Mouse (Mus musculus): ENCODE results near the gene Amz2. TPM values are rescaled to one million over a fixed set of nuclear protein-coding genes. Genes with fewer than 3 reads are reported as not detected.

Gene Amz2
- 55.9 and 75.3 TPM in 2 replicates for polyA plus RNA-seq (2012; rRNA removed)

DNA sequence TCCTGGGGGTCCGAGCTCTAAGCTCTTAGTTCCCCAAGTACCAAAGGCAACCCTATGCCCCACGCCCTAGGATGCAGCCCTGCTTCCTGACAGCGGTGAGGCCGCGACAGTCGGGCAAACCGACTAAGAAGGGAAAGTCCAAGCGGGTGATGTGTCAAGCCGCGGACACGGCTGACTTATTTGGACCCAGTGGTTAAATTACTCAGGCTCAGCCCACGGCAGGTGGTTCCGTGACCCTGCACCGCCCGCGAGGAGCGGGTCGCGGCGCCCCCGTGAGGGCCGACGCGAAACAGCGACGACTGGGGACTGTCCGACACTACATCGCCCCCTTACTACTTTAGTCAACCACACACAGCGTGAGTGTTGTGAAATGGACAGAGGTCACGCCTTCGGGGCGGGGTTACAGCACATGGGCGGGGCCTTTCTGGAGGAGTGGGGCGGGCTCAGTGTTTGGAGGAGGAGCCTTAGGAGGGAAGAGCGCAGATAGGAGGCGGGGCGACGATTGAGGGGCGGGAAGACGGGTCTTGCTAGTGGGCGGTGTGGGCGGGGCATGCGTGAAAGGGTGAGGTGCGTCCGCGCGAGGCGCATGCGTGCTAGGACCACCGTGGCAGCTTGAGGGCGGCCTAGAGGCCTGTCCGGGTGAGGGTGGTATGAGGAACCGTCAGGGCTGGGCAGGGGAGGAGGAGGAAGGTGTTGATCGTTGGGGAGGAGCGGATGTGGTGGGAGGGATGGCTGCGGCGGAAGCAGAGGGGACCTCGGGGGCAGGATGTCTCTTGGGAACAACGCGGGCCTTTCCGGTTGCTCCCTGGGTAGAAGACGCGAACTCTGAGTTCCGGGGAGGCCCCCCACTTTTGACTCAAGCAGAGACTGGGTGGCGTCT lies at the start of gene Amz2:
TSS of gene Amz2 (plus strand) at position 555 of the 880 bp plus-strand sequence.
- Histone ChIP-seq H3K36me3 (ENCODE audit: control insufficient read depth, insufficient read depth, low read length) (peaks cover 10% of the 10 kb centered on the region; the same call in 1 of the 2 replicates), H3K27me3 (ENCODE audit: control insufficient read depth, insufficient read depth, low read length) (no peaks in the 10 kb centered on the region), H3K4me3 (ENCODE audit: control insufficient read depth, insufficient read depth, low read length) (peak within 1 kb of the TSS; percentile 54), H3K27ac (ENCODE audit: control insufficient read depth, insufficient read depth, low read length) (peak within 1 kb of the TSS; percentile 65), H3K4me1 (replicated peaks; ENCODE audit: control insufficient read depth, insufficient read depth, low read length) (peaks cover 11% of the 10 kb centered on the region)
- TF ChIP-seq CTCF (IDR thresholded peaks at IDR 0.05; ENCODE audit: borderline replicate concordance, control insufficient read depth, extremely low read depth, insufficient read depth, low read length, poor library complexity) (peak; percentile 91), POLR2A (IDR thresholded peaks at IDR 0.05; ENCODE audit: control insufficient read depth, extremely low read depth, insufficient read depth, low read length, poor library complexity) (peak; percentile 87)
- WGBS: under 1% methylated on average over 65 of the region's 65 CpGs
- DNase-seq: peak; percentile 99

DNA sequence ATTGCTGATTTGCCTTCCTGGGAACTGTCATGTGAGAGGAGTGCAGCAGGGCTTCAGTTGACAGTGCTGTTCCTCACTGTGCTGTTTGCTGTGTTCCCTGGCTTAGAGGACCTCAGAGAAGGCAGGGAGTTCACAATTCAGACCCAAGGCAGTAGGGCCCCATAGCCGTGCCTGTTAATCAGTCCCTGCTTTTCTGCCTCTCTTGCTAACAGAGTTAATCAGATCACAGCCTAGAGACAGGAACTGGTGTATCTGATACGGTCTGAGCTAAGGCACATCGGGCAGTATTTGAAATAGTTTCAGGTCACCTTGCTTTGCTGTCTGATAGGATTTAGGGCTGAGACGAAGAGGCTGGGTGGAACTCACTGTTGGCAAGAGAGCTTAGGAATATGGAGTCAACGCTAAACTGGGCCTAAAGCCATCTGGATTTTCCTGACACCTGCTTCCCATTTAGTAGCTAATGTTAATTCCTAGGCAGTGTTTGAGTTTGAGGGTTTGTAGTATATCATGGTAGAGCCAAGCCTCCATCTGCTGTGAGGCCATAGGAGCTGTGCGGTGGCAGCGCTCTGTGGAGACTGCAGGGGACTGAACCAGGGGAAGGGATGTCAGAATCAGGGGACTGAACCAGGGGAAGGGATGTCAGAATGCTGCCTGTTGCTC lies 49.1 kb upstream of the Amz2 start:
- H3K4me1 ChIP-seq (replicated peaks; ENCODE audit: control insufficient read depth, insufficient read depth, low read length): peaks cover 32% of the 10 kb centered on the region
- 84% methylated on average over 7 of the region's 7 CpGs for WGBS
- no peak for DNase-seq
- no peaks in the 10 kb centered on the region for H3K27me3 ChIP-seq (ENCODE audit: control insufficient read depth, insufficient read depth, low read length)
- H3K27ac ChIP-seq (ENCODE audit: control insufficient read depth, insufficient read depth, low read length): no peak overlapping the region
- no peak for TF ChIP-seq CTCF (IDR thresholded peaks at IDR 0.05; ENCODE audit: borderline replicate concordance, control insufficient read depth, extremely low read depth, insufficient read depth, low read length, poor library complexity)
- TF ChIP-seq POLR2A (IDR thresholded peaks at IDR 0.05; ENCODE audit: control insufficient read depth, extremely low read depth, insufficient read depth, low read length, poor library complexity): no peak
- no peaks in the 10 kb centered on the region for H3K36me3 ChIP-seq (ENCODE audit: control insufficient read depth, insufficient read depth, low read length)
- no peak overlapping the region for H3K4me3 ChIP-seq (ENCODE audit: control insufficient read depth, insufficient read depth, low read length)

DNA sequence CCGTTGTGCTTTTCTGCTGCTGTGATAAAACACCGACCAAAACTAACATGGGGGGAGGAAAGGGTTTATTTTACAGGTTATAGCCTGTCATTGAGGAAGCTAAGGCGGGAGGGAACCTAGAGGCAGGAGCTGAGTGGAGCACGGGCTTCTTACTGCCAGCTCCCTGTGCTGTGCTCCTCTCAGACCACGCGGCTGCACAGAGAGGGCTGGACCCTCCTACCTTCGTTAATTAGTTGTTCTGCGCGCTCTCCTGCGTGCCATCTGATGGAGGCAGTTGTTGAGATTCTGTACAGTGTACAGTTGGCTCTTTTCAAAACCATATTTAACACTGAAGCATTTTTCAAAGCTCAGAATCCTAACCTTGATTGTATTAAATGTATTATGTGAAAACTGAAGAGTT lies 48.3 kb upstream of the Amz2 start:
- 46% methylated on average over 10 of the region's 10 CpGs for WGBS
- Histone ChIP-seq H3K4me3 (ENCODE audit: control insufficient read depth, insufficient read depth, low read length) (no peak overlapping the region), H3K27ac (ENCODE audit: control insufficient read depth, insufficient read depth, low read length) (no peak overlapping the region), H3K4me1 (replicated peaks; ENCODE audit: control insufficient read depth, insufficient read depth, low read length) (peaks cover 28% of the 10 kb centered on the region), H3K27me3 (ENCODE audit: control insufficient read depth, insufficient read depth, low read length) (no peaks in the 10 kb centered on the region), H3K36me3 (ENCODE audit: control insufficient read depth, insufficient read depth, low read length) (no peaks in the 10 kb centered on the region)
- TF ChIP-seq POLR2A (IDR thresholded peaks at IDR 0.05; ENCODE audit: control insufficient read depth, extremely low read depth, insufficient read depth, low read length, poor library complexity) (no peak), CTCF (IDR thresholded peaks at IDR 0.05; ENCODE audit: borderline replicate concordance, control insufficient read depth, extremely low read depth, insufficient read depth, low read length, poor library complexity) (no peak)
- DNase-seq: no peak

DNA sequence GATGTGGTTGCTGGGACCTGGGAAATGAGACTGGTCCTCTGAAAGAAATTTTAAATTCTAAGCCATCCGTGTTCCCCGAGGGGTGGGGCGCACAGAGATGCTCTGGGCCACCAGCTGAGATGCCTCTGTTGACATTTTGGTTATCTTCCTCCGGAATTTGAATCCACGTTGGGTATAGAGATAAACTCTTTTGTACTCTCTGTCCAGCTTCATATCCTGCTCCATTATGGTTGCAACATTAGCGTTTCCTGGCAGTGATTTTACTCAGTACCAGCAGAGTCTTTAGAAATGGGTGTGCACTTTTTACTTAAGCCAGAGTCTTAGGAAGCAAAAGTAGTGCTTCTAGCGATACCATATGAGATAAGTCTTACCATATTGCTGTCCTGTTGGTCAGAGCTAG lies 47.7 kb upstream of the Amz2 start:
- H3K36me3 ChIP-seq (ENCODE audit: control insufficient read depth, insufficient read depth, low read length): no peaks in the 10 kb centered on the region
- no peaks in the 10 kb centered on the region for H3K27me3 ChIP-seq (ENCODE audit: control insufficient read depth, insufficient read depth, low read length)
- DNase-seq: no peak
- TF ChIP-seq POLR2A (IDR thresholded peaks at IDR 0.05; ENCODE audit: control insufficient read depth, extremely low read depth, insufficient read depth, low read length, poor library complexity) (no peak), CTCF (IDR thresholded peaks at IDR 0.05; ENCODE audit: borderline replicate concordance, control insufficient read depth, extremely low read depth, insufficient read depth, low read length, poor library complexity) (no peak)
- no peak overlapping the region for H3K4me3 ChIP-seq (ENCODE audit: control insufficient read depth, insufficient read depth, low read length)
- no peak overlapping the region for H3K27ac ChIP-seq (ENCODE audit: control insufficient read depth, insufficient read depth, low read length)
- peaks cover 28% of the 10 kb centered on the region for H3K4me1 ChIP-seq (replicated peaks; ENCODE audit: control insufficient read depth, insufficient read depth, low read length)
- 85% methylated on average over 7 of the region's 7 CpGs for WGBS

DNA sequence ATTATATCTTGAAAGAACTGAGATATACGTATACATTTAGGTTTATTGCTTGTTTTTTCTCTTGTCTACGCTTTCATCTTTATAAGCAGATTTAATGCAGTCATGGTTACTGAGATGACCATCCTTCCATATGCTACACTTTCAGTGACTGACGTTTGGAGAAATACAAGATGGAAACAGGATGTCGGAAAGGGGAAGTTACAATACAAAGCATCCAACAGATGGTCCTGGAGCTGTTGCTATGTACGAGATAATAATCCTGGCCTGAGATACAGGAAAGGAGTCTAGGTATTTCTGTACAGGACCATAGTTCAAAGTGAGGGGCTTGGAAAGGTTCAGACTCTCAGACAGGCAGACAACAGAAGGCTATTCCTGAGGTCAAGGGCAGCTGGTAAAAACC lies 45.1 kb upstream of the Amz2 start:
- no peak overlapping the region for H3K27ac ChIP-seq (ENCODE audit: control insufficient read depth, insufficient read depth, low read length)
- no peak for DNase-seq

GRCm38 (mm10) chr11:109385296-109385695 lies 40.5 kb upstream of the Amz2 start:
- WGBS: 55% methylated on average over 8 of the region's 8 CpGs
- no peak for DNase-seq
- TF ChIP-seq CTCF (IDR thresholded peaks at IDR 0.05; ENCODE audit: borderline replicate concordance, control insufficient read depth, extremely low read depth, insufficient read depth, low read length, poor library complexity) (no peak), POLR2A (IDR thresholded peaks at IDR 0.05; ENCODE audit: control insufficient read depth, extremely low read depth, insufficient read depth, low read length, poor library complexity) (no peak)
- peaks cover 11% of the 10 kb centered on the region for H3K4me1 ChIP-seq (replicated peaks; ENCODE audit: control insufficient read depth, insufficient read depth, low read length)
- no peaks in the 10 kb centered on the region for H3K36me3 ChIP-seq (ENCODE audit: control insufficient read depth, insufficient read depth, low read length)
- no peaks in the 10 kb centered on the region for H3K27me3 ChIP-seq (ENCODE audit: control insufficient read depth, insufficient read depth, low read length)
- H3K27ac ChIP-seq (ENCODE audit: control insufficient read depth, insufficient read depth, low read length): no peak overlapping the region
- no peak overlapping the region for H3K4me3 ChIP-seq (ENCODE audit: control insufficient read depth, insufficient read depth, low read length)

More for the DNA sequence above, 45.1 kb upstream of the Amz2 start:
- no peak overlapping the region for H3K4me3 ChIP-seq (ENCODE audit: control insufficient read depth, insufficient read depth, low read length)
- H3K27me3 ChIP-seq (ENCODE audit: control insufficient read depth, insufficient read depth, low read length): no peaks in the 10 kb centered on the region
- TF ChIP-seq POLR2A (IDR thresholded peaks at IDR 0.05; ENCODE audit: control insufficient read depth, extremely low read depth, insufficient read depth, low read length, poor library complexity) (no peak), CTCF (IDR thresholded peaks at IDR 0.05; ENCODE audit: borderline replicate concordance, control insufficient read depth, extremely low read depth, insufficient read depth, low read length, poor library complexity) (no peak)
- H3K36me3 ChIP-seq (ENCODE audit: control insufficient read depth, insufficient read depth, low read length): no peaks in the 10 kb centered on the region
- peaks cover 28% of the 10 kb centered on the region for H3K4me1 ChIP-seq (replicated peaks; ENCODE audit: control insufficient read depth, insufficient read depth, low read length)
- 54% methylated on average over 5 of the region's 5 CpGs for WGBS

All from thymus, adult 2 months (tissue).